Mouse (Mus musculus): ENCODE results near the gene Prss32.

The Prss32 gene

GRCm38 (mm10) chr17:23843812-23844273 is at the start of gene Prss32, which contains the start of gene Prss41:
Gene Prss32, plus strand, starts transcription at chr17:23843855.
Gene Prss41, minus strand, starts transcription at chr17:23844172.
- DNase-seq (ENCODE audit: low read depth, low spot score): peak; percentile 80

GRCm38 (mm10) chr17:23795323-23795722 is 48.3 kb upstream of the Prss32 start:
- DNase-seq (ENCODE audit: low read depth, low spot score): no peak

GRCm38 (mm10) chr17:23797316-23797715 is 46.3 kb upstream of the Prss32 start:
- no peak for DNase-seq (ENCODE audit: low read depth, low spot score)

- no peak for DNase-seq (ENCODE audit: low read depth, low spot score)
Measured at GRCm38 (mm10) chr17:23801627-23802026, 42.0 kb upstream of the Prss32 start.

- DNase-seq (ENCODE audit: low read depth, low spot score): peak; percentile 99
Measured at GRCm38 (mm10) chr17:23802746-23803365, 40.8 kb upstream of the Prss32 start.

- DNase-seq (ENCODE audit: low read depth, low spot score): peak; percentile 88
Measured at GRCm38 (mm10) chr17:23803366-23804041, 40.2 kb upstream of the Prss32 start.

GRCm38 (mm10) chr17:23804426-23805085 is 39.1 kb upstream of the Prss32 start:
- peak; percentile 65 for DNase-seq (ENCODE audit: low read depth, low spot score)

- DNase-seq (ENCODE audit: low read depth, low spot score): no peak
Measured at GRCm38 (mm10) chr17:23806867-23807266, 36.8 kb upstream of the Prss32 start.

GRCm38 (mm10) chr17:23807918-23808317 is 35.7 kb upstream of the Prss32 start:
- DNase-seq (ENCODE audit: low read depth, low spot score): no peak

GRCm38 (mm10) chr17:23815641-23816040 is 28.0 kb upstream of the Prss32 start:
- DNase-seq (ENCODE audit: low read depth, low spot score): no peak

- DNase-seq (ENCODE audit: low read depth, low spot score): no peak
Measured at GRCm38 (mm10) chr17:23818579-23818978, 25.1 kb upstream of the Prss32 start.

- DNase-seq (ENCODE audit: low read depth, low spot score): no peak
Measured at GRCm38 (mm10) chr17:23819235-23819634, 24.4 kb upstream of the Prss32 start.

GRCm38 (mm10) chr17:23820731-23821130 is 22.9 kb upstream of the Prss32 start:
- no peak for DNase-seq (ENCODE audit: low read depth, low spot score)

GRCm38 (mm10) chr17:23822094-23822493 is 21.6 kb upstream of the Prss32 start:
- no peak for DNase-seq (ENCODE audit: low read depth, low spot score)

- DNase-seq (ENCODE audit: low read depth, low spot score): no peak
Measured at GRCm38 (mm10) chr17:23823018-23823417, 20.6 kb upstream of the Prss32 start.

GRCm38 (mm10) chr17:23823614-23824013 is 20.0 kb upstream of the Prss32 start:
- DNase-seq (ENCODE audit: low read depth, low spot score): no peak

- no peak for DNase-seq (ENCODE audit: low read depth, low spot score)
Measured at GRCm38 (mm10) chr17:23825591-23825990, 18.1 kb upstream of the Prss32 start.

- DNase-seq (ENCODE audit: low read depth, low spot score): peak; percentile 79
Measured at GRCm38 (mm10) chr17:23828271-23829001, 15.2 kb upstream of the Prss32 start.

GRCm38 (mm10) chr17:23829064-23829619 is 14.5 kb upstream of the Prss32 start, which contains the start of gene Elob:
Gene Elob, minus strand, starts transcription at chr17:23829136.
- peak; percentile 94 for DNase-seq (ENCODE audit: low read depth, low spot score)

GRCm38 (mm10) chr17:23831201-23831600 is 12.5 kb upstream of the Prss32 start:
- DNase-seq (ENCODE audit: low read depth, low spot score): no peak

- no peak for DNase-seq (ENCODE audit: low read depth, low spot score)
Measured at GRCm38 (mm10) chr17:23836006-23836575, 7.6 kb upstream of the Prss32 start, which contains the start of gene Prss33. Gene Prss33, minus strand, starts transcription at chr17:23836056.

Data from A20 (cell line).